Mouse (Mus musculus) embryonic facial prominence, embryonic 13.5 days (tissue): Measurements from ENCODE around the gene Rgs13. TPM values are rescaled to one million over a fixed set of nuclear protein-coding genes. Genes with fewer than 3 reads are reported as not detected.
A peak's percentile ranks its signal among the peaks of the same experiment; 100 is the strongest.

Experiments
- ATAC-seq: fragments of 200-750 bp; cut with Nextera tagmentation; 2 replicates; pipeline ENCODE4 v1.8.0; 2017; ENCODE audit warnings: low read depth; ENCODE audit not compliant: insufficient number of reproducible peaks, insufficient read depth, low FRiP score, low TSS enrichment
- H3K27ac ChIP-seq: fragments of 300-500 bp; sonication (generic); 2 replicates; pipeline ENCODE4 v1.5.1; 2015; ENCODE audit warnings: moderate library complexity, mild to moderate bottlenecking, inconsistent platforms
- H3K27me3 ChIP-seq: fragments of 300-500 bp; sonication (generic); 2 replicates; pipeline ENCODE4 v1.6.1; 2015; ENCODE audit warnings: mild to moderate bottlenecking, inconsistent platforms
- H3K36me3 ChIP-seq: fragments of 300-500 bp; sonication (generic); 2 replicates; pipeline ENCODE4 v1.6.1; 2015; ENCODE audit warnings: mild to moderate bottlenecking, inconsistent platforms
- H3K4me1 ChIP-seq: fragments of 300-500 bp; sonication (generic); 2 replicates; pipeline ENCODE4 v1.6.1; 2015; ENCODE audit warnings: inconsistent platforms
- H3K4me2 ChIP-seq: fragments of 300-500 bp; sonication (generic); 2 replicates; pipeline ENCODE4 v1.6.1; 2015; ENCODE audit warnings: moderate library complexity, mild to moderate bottlenecking, inconsistent platforms
- H3K4me3 ChIP-seq: fragments of 300-500 bp; sonication (generic); 2 replicates; pipeline ENCODE4 v1.5.1; 2015; ENCODE audit warnings: mild to moderate bottlenecking, inconsistent platforms
- H3K9ac ChIP-seq: fragments of 300-500 bp; sonication (generic); 2 replicates; pipeline ENCODE4 v1.6.1; 2015; ENCODE audit warnings: mild to moderate bottlenecking, inconsistent platforms
- H3K9me3 ChIP-seq: fragments of 300-500 bp; sonication (generic); 2 replicates; pipeline ENCODE4 v1.6.1; 2016; ENCODE audit warnings: inconsistent platforms
- WGBS: fragments of 180-500 bp; shearing (Covaris S2); methylation state at CpG from one replicate; pipeline ENCODE4 v1.1.7; 2015; ENCODE audit warnings: mixed read lengths; 5-methylcytosine and 5-hydroxymethylcytosine counted together
- polyA plus RNA-seq: library from polyadenylated mRNA; unstranded; fragments of >200 nt; fragmentation: Nextera tagmentation; extraction: Ambion mirVana; gene quantifications from 2 replicates; pipeline ENCODE4 v1.2.1, GENCODE M21; 2015

Gene Rgs13
- polyA plus RNA-seq, 1 experiment from 2014 or later = 0.35 TPM

DNA sequence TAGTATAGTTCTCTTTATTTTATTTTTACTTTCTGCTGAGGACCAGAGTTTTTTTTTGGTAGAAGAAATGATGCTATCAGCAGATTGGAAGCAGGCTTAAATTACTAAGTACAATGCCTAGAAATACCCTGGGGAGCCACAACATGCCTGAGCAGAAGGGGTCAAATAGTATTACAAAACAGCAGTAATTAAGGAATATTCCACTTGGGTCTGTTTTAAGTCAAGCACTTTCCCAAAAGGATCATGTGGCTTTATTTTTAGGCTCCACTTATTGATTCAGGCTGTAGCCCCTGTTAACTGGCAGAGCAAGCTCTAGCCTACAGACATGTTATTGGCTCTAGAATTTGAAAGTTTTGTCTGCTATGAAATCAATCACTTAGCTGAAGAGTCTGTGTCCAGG is 6.5 kb upstream of the Rgs13 start:
- H3K4me2 ChIP-seq = peak overlapping the region; percentile 22; the same call in 1 of the 2 replicates
- H3K36me3 ChIP-seq = no peaks in the 10 kb centered on the region
- no peaks in the 10 kb centered on the region for H3K27me3 ChIP-seq
- no peak overlapping the region for H3K27ac ChIP-seq
- ATAC-seq = 0 out of 2 replicates have a peak, but pooled peaks have one; percentile 71
- no peak overlapping the region for H3K9ac ChIP-seq
- H3K4me3 ChIP-seq = no peak overlapping the region
- H3K9me3 ChIP-seq = no peaks in the 10 kb centered on the region
- H3K4me1 ChIP-seq = peaks cover 24% of the 10 kb centered on the region

DNA sequence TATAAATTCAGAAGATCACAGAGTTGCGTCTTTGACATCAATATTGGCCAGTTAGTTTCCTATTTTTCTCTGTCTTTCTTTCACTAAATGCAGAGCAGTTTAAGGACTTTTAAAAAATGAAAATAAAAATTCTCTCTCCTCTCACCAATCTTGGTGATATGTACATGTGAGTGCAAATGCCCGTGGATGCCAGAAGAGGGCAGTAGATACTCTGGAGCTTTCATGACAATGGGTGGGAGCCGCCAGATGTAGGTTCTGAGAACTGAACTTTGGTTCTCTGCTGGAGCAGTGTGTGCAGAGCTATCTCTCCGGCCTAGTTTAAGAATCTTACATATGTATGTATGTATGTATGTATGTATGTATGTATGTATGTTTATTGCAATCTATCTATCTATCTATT is 2.4 kb upstream of the Rgs13 start:
- Histone ChIP-seq H3K4me2 (no peak overlapping the region), H3K9ac (no peak overlapping the region), H3K27ac (no peak overlapping the region), H3K9me3 (no peaks in the 10 kb centered on the region), H3K36me3 (no peaks in the 10 kb centered on the region), H3K4me3 (no peak overlapping the region), H3K27me3 (no peaks in the 10 kb centered on the region), H3K4me1 (peaks cover 9% of the 10 kb centered on the region)
- 90% methylated on average over 4 of the region's 4 CpGs for WGBS
- ATAC-seq = no peak

DNA sequence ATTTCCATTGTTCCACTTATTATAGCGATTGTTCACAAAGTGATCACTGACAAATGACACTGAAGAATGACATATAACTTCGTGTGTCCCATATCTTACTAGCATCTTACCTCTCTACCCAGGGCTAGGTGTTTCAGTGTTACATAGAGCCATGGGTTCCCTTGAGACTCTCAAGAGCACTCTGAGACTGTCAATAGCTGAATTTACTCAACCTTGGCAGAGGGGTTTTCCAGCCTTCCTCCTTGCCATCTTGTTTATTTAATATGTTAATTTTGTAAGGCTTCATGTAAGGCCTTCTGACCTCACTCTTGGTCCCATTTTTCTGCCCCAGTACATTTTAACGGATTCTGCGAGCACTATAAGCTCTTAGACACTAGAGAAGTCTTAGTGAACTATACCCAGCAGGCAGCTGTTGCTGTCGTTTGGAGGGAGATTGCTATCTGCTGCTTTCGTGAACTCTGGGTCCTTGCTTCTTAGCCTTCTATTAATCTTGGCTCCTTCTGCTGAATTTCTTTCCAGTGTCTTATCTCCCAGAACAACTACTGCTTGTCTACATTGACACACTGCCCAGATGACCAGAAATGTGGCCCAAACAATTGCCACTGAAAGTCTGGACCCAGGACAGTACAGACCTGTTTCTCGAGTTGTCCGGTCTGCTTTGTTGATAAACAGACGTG is 1.2 kb upstream of the Rgs13 start:
- Histone ChIP-seq H3K9ac (no peak overlapping the region), H3K36me3 (no peaks in the 10 kb centered on the region), H3K4me3 (no peak overlapping the region), H3K9me3 (no peaks in the 10 kb centered on the region), H3K4me1 (no peaks in the 10 kb centered on the region), H3K4me2 (no peak overlapping the region), H3K27ac (no peak overlapping the region), H3K27me3 (no peaks in the 10 kb centered on the region)
- WGBS = 77% methylated on average over 9 of the region's 9 CpGs
- no peak for ATAC-seq

DNA sequence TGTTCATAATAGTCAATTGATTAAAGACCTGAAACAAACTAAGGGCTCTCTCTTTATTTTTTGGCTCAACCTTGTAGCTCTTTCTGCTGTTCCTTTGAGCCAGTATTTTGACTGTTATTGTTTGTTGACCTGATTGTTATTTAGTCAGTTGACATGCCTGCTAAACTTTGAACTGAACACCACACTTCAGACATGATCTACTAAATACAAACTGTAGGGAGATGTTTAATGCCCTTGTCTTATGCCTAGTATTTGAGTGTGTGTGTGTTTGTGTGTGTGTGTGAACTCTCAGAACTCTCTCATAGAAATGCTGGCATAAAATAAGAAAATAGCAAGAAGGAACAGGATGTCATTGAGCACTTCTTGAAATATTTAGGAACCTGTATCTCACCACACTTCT is 448 bp upstream of the Rgs13 start:
- H3K4me1 ChIP-seq = no peaks in the 10 kb centered on the region
- no peak overlapping the region for H3K4me2 ChIP-seq
- H3K9me3 ChIP-seq = no peaks in the 10 kb centered on the region
- no peak overlapping the region for H3K4me3 ChIP-seq
- no peaks in the 10 kb centered on the region for H3K27me3 ChIP-seq
- no peak for ATAC-seq
- H3K36me3 ChIP-seq = no peaks in the 10 kb centered on the region
- no peak overlapping the region for H3K27ac ChIP-seq
- H3K9ac ChIP-seq = no peak overlapping the region

DNA sequence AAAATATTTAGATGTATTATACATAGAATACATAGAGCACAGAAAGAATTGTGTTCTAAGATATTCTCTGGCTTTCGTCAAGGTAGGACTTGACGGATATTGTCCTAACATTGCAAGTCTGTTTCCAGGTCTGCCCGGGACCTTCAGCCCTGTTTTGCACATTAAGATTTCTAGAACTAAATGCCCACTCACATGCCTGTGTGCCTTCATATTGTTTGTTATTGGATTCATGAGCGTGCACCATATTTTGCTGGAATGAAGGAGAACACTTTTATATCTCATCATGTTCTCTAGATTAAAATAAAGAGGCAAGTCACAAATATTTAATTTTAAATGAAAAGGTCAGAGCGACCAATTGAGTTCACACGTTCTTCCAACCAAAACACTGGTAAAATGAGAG is 2.4 kb downstream of the Rgs13 start:
- no peaks in the 10 kb centered on the region for H3K4me1 ChIP-seq
- no peak overlapping the region for H3K4me2 ChIP-seq
- no peak overlapping the region for H3K9ac ChIP-seq
- no peaks in the 10 kb centered on the region for H3K9me3 ChIP-seq
- no peak for ATAC-seq
- no peak overlapping the region for H3K27ac ChIP-seq
- H3K27me3 ChIP-seq = no peaks in the 10 kb centered on the region
- 91% methylated on average over 6 of the region's 6 CpGs for WGBS
- H3K36me3 ChIP-seq = no peaks in the 10 kb centered on the region
- no peak overlapping the region for H3K4me3 ChIP-seq

DNA sequence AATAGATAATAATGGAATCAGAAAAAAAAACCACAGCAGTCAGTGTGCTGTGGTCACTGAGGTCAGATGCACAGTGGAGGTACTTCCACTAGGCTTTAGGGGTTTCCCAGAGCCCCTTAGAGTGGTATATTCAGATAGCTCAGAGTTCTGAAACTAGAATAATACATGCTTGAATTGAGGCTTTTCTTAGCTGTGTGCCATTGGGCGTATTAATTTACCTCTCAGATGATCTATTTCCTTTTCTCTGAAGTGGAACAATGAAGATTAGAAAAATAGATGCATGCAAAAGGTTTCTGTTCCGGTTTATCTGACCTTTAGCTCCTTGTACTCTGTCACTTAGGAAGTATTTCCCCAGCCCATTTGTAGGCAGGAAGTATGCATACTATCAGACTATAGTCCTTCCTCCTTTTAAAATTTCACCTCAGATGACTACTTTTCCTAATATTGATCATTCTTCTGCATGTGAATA is 3.6 kb downstream of the Rgs13 start:
- Histone ChIP-seq H3K4me1 (no peaks in the 10 kb centered on the region), H3K36me3 (no peaks in the 10 kb centered on the region), H3K4me2 (no peak overlapping the region), H3K27ac (no peak overlapping the region), H3K9me3 (no peaks in the 10 kb centered on the region), H3K4me3 (no peak overlapping the region), H3K27me3 (no peaks in the 10 kb centered on the region), H3K9ac (no peak overlapping the region)
- ATAC-seq = no peak
- 68% methylated on average over 2 of the region's 2 CpGs for WGBS

DNA sequence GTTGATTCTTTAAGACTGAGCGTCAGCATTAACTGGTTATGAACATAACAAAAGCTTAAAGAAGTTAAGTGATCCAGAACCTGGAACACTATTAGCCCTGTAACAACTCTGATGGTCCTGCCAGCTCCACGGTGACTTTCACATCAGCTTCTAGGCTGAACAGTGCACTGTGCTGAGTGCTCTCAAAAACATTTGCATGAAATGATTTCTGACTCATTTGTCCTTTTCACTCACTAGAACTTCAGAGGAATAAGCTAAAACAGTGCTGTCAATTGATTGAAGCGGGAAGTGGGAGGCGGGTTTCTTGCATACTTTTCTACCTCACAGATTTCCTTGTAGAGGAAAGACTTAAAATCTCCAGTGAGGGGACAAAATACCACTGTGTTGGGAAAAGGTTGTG is 8.3 kb downstream of the Rgs13 start:
- Histone ChIP-seq H3K4me2 (no peak overlapping the region), H3K36me3 (no peaks in the 10 kb centered on the region), H3K9ac (no peak overlapping the region), H3K27ac (no peak overlapping the region), H3K4me3 (no peak overlapping the region), H3K27me3 (no peaks in the 10 kb centered on the region), H3K9me3 (no peaks in the 10 kb centered on the region), H3K4me1 (no peaks in the 10 kb centered on the region)
- 84% methylated on average over 4 of the region's 4 CpGs for WGBS
- no peak for ATAC-seq

DNA sequence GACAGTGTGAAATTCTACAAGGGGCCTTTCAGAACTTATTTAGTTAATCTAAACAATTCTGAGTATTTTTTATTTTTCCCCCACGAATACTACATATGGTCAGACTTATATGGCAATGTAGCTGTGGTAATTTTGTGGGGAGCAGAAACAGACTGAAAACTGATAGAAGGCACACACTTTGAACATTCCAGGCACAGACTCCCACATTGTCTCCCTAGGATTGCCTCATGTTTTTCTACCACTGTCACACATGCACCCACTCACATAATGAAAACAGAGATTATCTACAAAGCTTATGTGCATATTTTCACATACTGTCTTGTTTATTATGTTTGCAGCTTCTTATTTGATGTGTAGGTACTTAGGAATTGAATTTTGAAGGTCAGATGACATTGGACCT is 9.4 kb downstream of the Rgs13 start:
- H3K4me1 ChIP-seq = no peaks in the 10 kb centered on the region
- no peaks in the 10 kb centered on the region for H3K36me3 ChIP-seq
- H3K4me2 ChIP-seq = no peak overlapping the region
- no peak overlapping the region for H3K4me3 ChIP-seq
- no peaks in the 10 kb centered on the region for H3K9me3 ChIP-seq
- H3K27ac ChIP-seq = no peak overlapping the region
- WGBS = 28% methylated on average over 1 of the region's 1 CpGs
- ATAC-seq = no peak
- H3K27me3 ChIP-seq = no peaks in the 10 kb centered on the region
- no peak overlapping the region for H3K9ac ChIP-seq

DNA sequence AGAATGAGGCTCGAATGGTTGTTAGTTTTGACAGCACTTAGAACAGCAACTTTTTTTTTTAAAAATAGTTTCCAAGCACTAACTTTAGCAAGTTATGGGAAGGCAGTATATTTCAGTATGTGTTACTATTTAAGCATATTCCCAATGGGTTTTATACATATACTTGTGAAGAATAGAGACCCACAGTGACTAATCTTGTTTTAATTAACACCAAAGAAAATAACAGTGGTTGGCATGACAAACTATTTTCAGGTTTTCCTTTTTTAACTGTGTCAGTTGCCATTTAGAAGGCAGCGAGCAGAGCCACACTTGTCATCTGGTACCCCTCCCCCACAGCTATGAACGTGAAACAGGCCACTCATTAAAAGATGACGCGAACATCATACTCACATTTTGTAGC is 10.3 kb downstream of the Rgs13 start:
- 58% methylated on average over 5 of the region's 5 CpGs for WGBS
- Histone ChIP-seq H3K9me3 (no peaks in the 10 kb centered on the region), H3K27me3 (no peaks in the 10 kb centered on the region), H3K36me3 (no peaks in the 10 kb centered on the region), H3K4me1 (no peaks in the 10 kb centered on the region), H3K4me3 (no peak overlapping the region), H3K27ac (no peak overlapping the region), H3K4me2 (no peak overlapping the region), H3K9ac (no peak overlapping the region)
- no peak for ATAC-seq

DNA sequence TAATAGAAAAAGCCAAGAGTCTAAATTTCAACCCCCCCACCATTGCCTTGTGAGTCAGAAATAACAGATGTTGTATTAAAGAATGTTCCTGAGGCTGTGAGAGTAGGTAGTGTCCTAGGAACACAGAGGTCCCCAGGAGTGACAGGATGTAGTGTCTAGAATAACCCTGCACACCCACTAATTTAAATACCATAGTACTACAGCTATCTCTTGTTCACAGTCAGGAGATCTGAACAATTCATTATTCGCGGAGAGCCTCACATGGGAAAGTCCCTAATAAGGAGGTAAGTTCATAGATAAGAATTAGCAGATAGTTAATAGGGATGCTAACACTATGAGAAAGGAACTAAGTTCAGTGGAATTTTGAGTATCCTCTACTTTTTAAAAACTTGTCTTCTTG is 10.9 kb downstream of the Rgs13 start:
- no peak overlapping the region for H3K4me3 ChIP-seq
- H3K36me3 ChIP-seq = no peaks in the 10 kb centered on the region
- WGBS = 95% methylated on average over 2 of the region's 2 CpGs
- ATAC-seq = no peak
- H3K9ac ChIP-seq = no peak overlapping the region
- no peak overlapping the region for H3K27ac ChIP-seq
- no peak overlapping the region for H3K4me2 ChIP-seq
- no peaks in the 10 kb centered on the region for H3K4me1 ChIP-seq
- H3K27me3 ChIP-seq = no peaks in the 10 kb centered on the region
- H3K9me3 ChIP-seq = no peaks in the 10 kb centered on the region

DNA sequence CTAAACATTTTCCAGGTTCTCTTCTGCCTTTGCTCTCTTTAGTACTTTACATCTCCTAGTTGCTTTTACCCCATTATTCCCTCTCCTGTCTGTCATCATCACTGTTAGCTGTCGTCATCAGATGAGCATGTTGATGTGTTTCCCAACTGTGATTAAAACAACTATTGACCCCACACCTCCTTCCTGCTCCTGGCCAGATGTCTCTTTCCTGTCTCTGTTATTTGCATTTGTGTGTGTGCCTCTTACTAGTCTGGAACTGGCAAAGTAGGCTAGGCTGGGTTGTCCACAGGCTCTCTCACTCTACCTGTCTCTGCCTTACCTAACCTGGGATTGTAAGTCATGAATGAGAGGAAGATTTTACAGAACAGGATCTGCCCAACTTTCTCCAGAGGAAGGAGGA is 24.6 kb downstream of the Rgs13 start:
- H3K27me3 ChIP-seq = no peaks in the 10 kb centered on the region
- H3K27ac ChIP-seq = no peak overlapping the region
- WGBS = 54% methylated on average over 1 of the region's 1 CpGs
- H3K4me1 ChIP-seq = no peaks in the 10 kb centered on the region
- H3K9me3 ChIP-seq = no peaks in the 10 kb centered on the region
- H3K4me3 ChIP-seq = no peak overlapping the region
- H3K36me3 ChIP-seq = no peaks in the 10 kb centered on the region
- H3K9ac ChIP-seq = no peak overlapping the region
- H3K4me2 ChIP-seq = no peak overlapping the region
- ATAC-seq = no peak

DNA sequence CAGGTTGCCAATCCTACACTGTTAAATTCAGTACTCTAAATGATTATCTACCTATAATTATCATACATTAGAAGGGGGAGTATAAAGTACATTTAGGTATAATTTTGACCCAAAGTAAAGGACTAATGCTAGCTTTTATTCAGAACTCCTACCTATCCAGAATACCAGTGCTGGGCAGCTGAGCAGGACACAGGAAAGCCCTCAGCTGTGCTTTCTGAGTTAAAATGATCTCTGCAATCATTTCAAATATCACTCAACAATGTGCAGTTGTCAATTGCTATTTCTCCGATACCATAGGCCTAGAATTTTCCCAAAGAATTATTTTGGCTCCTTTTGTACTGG is 25.0 kb downstream of the Rgs13 start:
- ATAC-seq = no peak
- Histone ChIP-seq H3K4me2 (no peak overlapping the region), H3K27ac (no peak overlapping the region), H3K4me1 (no peaks in the 10 kb centered on the region), H3K27me3 (no peaks in the 10 kb centered on the region), H3K36me3 (no peaks in the 10 kb centered on the region), H3K9ac (no peak overlapping the region), H3K9me3 (no peaks in the 10 kb centered on the region), H3K4me3 (no peak overlapping the region)
- 85% methylated on average over 1 of the region's 1 CpGs for WGBS
